Mouse (Mus musculus) C2C12 (cell line): ENCODE data around the gene Pls3.

Experiments used
- CTCF ChIP-seq: IDR thresholded peaks from one replicate; pipeline ENCODE4 v1.5.1; 2011; ENCODE audit not compliant: control insufficient read depth, insufficient read depth, insufficient read length
- MAX ChIP-seq: IDR thresholded peaks from one replicate; pipeline ENCODE4 v1.6.1; 2011; ENCODE audit warnings: mild to moderate bottlenecking, control low read depth
- USF1 ChIP-seq: IDR thresholded peaks from one replicate; pipeline ENCODE4 v1.6.1; 2011; ENCODE audit warnings: low read depth, mild to moderate bottlenecking, control low read depth, moderate library complexity

DNA sequence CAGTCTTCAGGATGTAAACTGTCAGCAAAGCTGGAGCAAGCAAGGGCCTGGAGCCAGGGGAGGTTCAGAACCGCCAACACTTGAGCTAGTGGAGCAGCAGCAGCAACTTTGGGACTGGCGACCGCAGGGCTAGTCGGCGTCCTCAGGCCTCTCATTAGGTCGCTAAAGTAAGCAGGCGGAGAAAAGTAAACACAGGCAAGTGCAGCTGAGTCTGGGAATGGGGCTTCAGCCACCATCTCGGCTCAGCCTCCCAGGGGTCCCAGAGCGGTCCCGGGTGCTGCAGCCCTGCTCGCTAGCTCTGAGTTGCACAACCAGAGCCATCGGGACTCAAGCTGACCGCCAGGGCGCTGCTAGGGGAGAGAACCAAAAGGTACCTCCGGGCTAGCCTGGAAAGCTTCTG, 1.2 kb downstream of the Pls3 start:
- no peak for TF ChIP-seq CTCF
- no peak for TF ChIP-seq MAX
- TF ChIP-seq USF1: no peak
